ENCODE assay signal across 20 mouse cellular contexts in the genomic region with DNA sequence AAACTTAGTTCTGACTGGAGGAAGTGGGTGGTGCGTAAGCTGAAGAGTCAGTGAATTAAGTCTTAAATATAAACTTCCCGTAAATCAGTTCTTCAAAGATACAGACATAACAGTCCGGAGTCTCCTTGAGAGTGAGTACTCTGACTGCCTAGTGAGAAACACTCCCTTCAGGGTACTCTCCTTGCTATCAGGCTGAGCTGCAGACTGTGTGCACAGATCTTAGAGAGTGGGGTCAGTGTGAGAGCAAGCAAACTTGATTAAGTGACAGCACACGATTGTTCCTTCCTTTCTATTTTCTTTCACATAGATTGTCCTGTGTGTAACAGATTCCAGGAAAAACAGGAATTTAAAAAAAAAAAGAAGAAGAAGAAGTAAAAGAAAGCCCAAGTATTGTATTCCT.
A peak's percentile ranks its signal among the peaks of the same experiment; 100 is the strongest.
DNase-seq lines count a peak whose midpoint lies in the region; ATAC-seq and TF ChIP-seq lines count a peak whose summit lies in the region.
"Had no signal": no experiment of that assay in that cellular context is flagged by ENCODE, and none has a peak within 500 bp of the region (broad histone marks: within the 10 kb centered on the region; RNA-seq: fewer than 3 reads in every experiment).

No protein-coding gene starts in this region.

- H3K9ac ChIP-seq in heart, embryonic 11.5 days (ENCODE audit: low read depth, low read length): no peak overlapping the region
- H3K9ac ChIP-seq in heart, embryonic 14.5 days (ENCODE audit: low read length): no peak overlapping the region
- H3K9ac ChIP-seq: embryonic facial prominence, embryonic 12.5 days; embryonic facial prominence, embryonic 15.5 days; forebrain, postnatal 0 days; hindbrain, embryonic 14.5 days had no signal

- DNase-seq in heart, adult 8-10 months (ENCODE audit: low spot score): no peak
- DNase-seq in heart, postnatal 4 days: no peak
- DNase-seq in layer of hippocampus, adult 2 months (ENCODE audit: low spot score in 2 of 2): no peak
- DNase-seq in layer of hippocampus, adult 8-10 months (ENCODE audit: low spot score in 2 of 2): no peak
- DNase-seq: cerebellum, adult 9-10 months; cerebellum, postnatal 14 days; forebrain, postnatal 0 days had no signal

- no peak overlapping the region for H3K4me3 ChIP-seq in heart, embryonic 11.5 days (ENCODE audit: low read depth, low read length)
- no peak overlapping the region for H3K4me3 ChIP-seq in heart, embryonic 14.5 days (ENCODE audit: control insufficient read depth in 1 of 2, insufficient read depth in 1 of 2, low read depth in 1 of 2, low read length in 2 of 2)
- no peak overlapping the region for H3K4me3 ChIP-seq in layer of hippocampus, adult 2 months
- H3K4me3 ChIP-seq: embryonic facial prominence, embryonic 12.5 days; embryonic facial prominence, embryonic 15.5 days; gastrocnemius, adult 2 months had no signal

- 0 out of 2 replicates have a peak, but pooled peaks have one; percentile 55 for ATAC-seq in heart, embryonic 11.5 days (replicated peaks; ENCODE audit: insufficient number of reproducible peaks, low FRiP score, low TSS enrichment)
- 0 out of 2 replicates have a peak, but pooled peaks have one; percentile 43 for ATAC-seq in heart, embryonic 14.5 days (ENCODE audit: insufficient number of reproducible peaks, insufficient read depth, low FRiP score, low read depth)
- ATAC-seq: forebrain, embryonic 14.5 days; forebrain, postnatal 0 days; inflammation-experienced regulatory T-cells, adult 6 months; intestine, embryonic 16.5 days; Patski had no signal

- no peak for TF ChIP-seq CTCF in layer of hippocampus, adult 2 months (conservative IDR thresholded peaks at IDR 0.05)

- 55% methylated on average over 4 of the region's 4 CpGs for WGBS in heart, embryonic 11.5 days (ENCODE audit: insufficient replicate concordance)
- WGBS in heart, embryonic 14.5 days: 68% methylated on average over 4 of the region's 4 CpGs

- no peaks in the 10 kb centered on the region for H3K27me3 ChIP-seq in heart, embryonic 11.5 days (ENCODE audit: control insufficient read depth, insufficient read depth, low read length)
- H3K27me3 ChIP-seq in heart, embryonic 14.5 days (ENCODE audit: control insufficient read depth, insufficient read depth, low read length): no peaks in the 10 kb centered on the region
- H3K27me3 ChIP-seq: CH12.LX; embryonic facial prominence, embryonic 15.5 days; Patski had no signal

- no peak overlapping the region for H3K4me2 ChIP-seq in heart, embryonic 11.5 days
- no peak overlapping the region for H3K4me2 ChIP-seq in heart, embryonic 14.5 days (ENCODE audit: low read length)
- H3K4me2 ChIP-seq: embryonic facial prominence, embryonic 12.5 days; embryonic facial prominence, embryonic 15.5 days; hindbrain, embryonic 14.5 days had no signal

- H3K27ac ChIP-seq in heart, embryonic 11.5 days (ENCODE audit: low read depth, low read length): no peak overlapping the region
- peak overlapping the region; percentile 17 to 64; a peak in 3 of 4 replicates for H3K27ac ChIP-seq in heart, embryonic 14.5 days (replicated peaks in 1 of 2; ENCODE audit: control insufficient read depth in 1 of 2, insufficient read depth in 1 of 2, low read depth in 2 of 2, low read length in 2 of 2)
- H3K27ac ChIP-seq in layer of hippocampus, adult 2 months: peak overlapping the region; percentile 51
- H3K27ac ChIP-seq: embryonic facial prominence, embryonic 12.5 days; embryonic facial prominence, embryonic 15.5 days; gastrocnemius, adult 2 months; hindbrain, embryonic 14.5 days; hindbrain, postnatal 0 days had no signal

- no peaks in the 10 kb centered on the region for H3K9me3 ChIP-seq in heart, embryonic 11.5 days (replicated peaks; ENCODE audit: control insufficient read depth, low read length)
- H3K9me3 ChIP-seq in heart, embryonic 14.5 days (ENCODE audit: control insufficient read depth, low read length): no peaks in the 10 kb centered on the region
- H3K9me3 ChIP-seq: embryonic facial prominence, embryonic 12.5 days; embryonic facial prominence, embryonic 15.5 days; G1E had no signal

- peaks cover 26% of the 10 kb centered on the region for H3K4me1 ChIP-seq in heart, embryonic 11.5 days (ENCODE audit: control insufficient read depth, insufficient read depth, low read length)
- peaks cover 15 to 30% of the 10 kb centered on the region in 2 experiments for H3K4me1 ChIP-seq in heart, embryonic 14.5 days (ENCODE audit: control insufficient read depth in 2 of 2, insufficient read depth in 2 of 2, low read length in 2 of 2)

- H3K36me3 ChIP-seq in heart, embryonic 11.5 days (ENCODE audit: control insufficient read depth, insufficient read depth, low read length): no peaks in the 10 kb centered on the region
- H3K36me3 ChIP-seq in heart, embryonic 14.5 days (ENCODE audit: control insufficient read depth, insufficient read depth, low read length): no peaks in the 10 kb centered on the region
- H3K36me3 ChIP-seq: embryonic facial prominence, embryonic 12.5 days; embryonic facial prominence, embryonic 15.5 days; G1E had no signal
